Mouse (Mus musculus) cerebellum, adult 8-10 months (tissue): ENCODE measurements around the gene Gm9964.
"Not testable (repeated sequence)": the region's sequence is repeated elsewhere in the genome, so short reads cannot be mapped to it uniquely, and the experiment has no call there.

Experiments
- DNase-seq: peaks from one replicate; pipeline ENCODE4 v3.0.0; 2022

The Gm9964 gene

DNA sequence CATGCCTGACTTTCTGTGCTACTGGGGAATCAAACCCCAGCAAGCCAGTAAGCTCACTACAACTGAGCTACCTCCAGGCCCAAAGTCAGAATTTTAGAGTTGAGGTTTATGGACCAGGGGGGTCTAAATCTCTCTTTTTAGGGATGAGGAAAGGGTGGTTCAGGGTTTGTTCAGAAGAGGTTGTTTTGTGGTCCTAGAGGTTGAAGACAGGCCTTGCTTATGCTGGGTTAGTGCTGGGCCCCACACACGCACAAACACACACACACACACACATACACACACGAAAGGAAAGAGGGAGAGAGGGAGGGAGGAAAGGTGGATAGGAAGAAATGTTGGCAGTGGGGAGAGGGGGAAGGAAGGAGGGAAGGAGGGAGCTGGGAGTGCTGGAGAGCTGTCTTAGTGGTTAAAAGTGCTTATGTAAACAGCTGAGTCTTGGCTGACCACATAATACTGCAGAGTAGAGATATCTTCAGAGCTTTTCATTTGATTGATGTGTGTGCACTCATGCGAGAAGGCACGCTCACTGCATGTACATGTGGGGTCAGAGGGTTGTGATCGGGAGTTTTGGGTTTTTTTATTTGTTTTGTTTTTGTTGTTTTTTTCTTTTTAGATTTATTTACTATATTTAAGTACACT lies at the start of gene Gm9964:
Gene Gm9964 (minus strand): TSS at position 51 of the 636 bp plus-strand sequence.
- no peak for DNase-seq

- DNase-seq = peak; percentile 20
These were observed 43.4 kb upstream of the Gm9964 start for GRCm38 (mm10) chr11:79339808-79340781.

- DNase-seq = peak; percentile 95
These were observed 42.6 kb upstream of the Gm9964 start, which contains the start of gene Nf1 for GRCm38 (mm10) chr11:79339234-79339807. TSS of gene Nf1 (plus strand) at chr11:79339693.

DNA sequence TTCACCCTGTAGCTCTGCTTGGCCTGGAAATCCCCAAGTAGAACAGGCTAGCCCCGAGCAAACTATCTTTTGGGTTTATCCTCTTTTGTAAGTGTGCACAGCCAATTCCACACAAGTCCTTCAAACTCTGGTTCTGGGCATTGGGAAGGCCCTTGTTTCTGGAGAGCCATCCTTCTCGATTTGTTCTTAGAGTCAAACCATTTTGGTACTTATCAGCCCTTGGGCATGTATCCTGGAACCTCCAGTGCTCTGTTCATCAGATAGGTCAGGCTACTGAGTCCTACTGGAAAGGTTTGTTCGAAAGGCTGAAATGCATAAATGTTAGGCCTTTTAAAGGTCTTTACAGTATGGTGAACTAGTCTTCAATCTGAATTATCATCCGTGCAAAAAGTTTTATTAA lies 41.9 kb upstream of the Gm9964 start:
- DNase-seq = no peak

GRCm38 (mm10) chr11:79336722-79337267 lies 40.1 kb upstream of the Gm9964 start:
- no peak for DNase-seq

GRCm38 (mm10) chr11:79335077-79335476 lies 38.4 kb upstream of the Gm9964 start:
- no peak for DNase-seq

DNA sequence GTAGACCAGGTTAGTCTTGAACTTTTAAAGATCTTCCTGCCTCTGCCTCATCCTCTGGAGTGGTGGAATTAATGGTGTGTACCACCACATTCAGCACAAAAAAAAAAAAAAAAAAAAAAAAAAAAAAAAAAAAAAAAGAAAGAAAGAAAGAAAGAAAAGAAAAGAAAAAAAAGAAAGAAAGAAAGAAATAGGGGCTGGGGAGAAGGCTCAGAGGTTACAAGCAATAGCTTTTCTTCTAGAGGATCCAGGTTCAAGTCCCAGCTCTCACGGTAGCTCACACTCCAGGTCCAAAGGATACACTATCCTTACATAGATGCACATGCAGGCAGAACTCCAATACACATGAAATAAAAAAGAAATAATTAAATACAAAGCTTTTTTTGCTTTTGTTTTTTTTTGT lies 32.9 kb upstream of the Gm9964 start:
- DNase-seq = no peak

GRCm38 (mm10) chr11:79328060-79328459 lies 31.4 kb upstream of the Gm9964 start:
- DNase-seq = no peak

GRCm38 (mm10) chr11:79327106-79327505 lies 30.4 kb upstream of the Gm9964 start:
- no peak for DNase-seq

GRCm38 (mm10) chr11:79325663-79326062 lies 29.0 kb upstream of the Gm9964 start:
- no peak for DNase-seq

DNA sequence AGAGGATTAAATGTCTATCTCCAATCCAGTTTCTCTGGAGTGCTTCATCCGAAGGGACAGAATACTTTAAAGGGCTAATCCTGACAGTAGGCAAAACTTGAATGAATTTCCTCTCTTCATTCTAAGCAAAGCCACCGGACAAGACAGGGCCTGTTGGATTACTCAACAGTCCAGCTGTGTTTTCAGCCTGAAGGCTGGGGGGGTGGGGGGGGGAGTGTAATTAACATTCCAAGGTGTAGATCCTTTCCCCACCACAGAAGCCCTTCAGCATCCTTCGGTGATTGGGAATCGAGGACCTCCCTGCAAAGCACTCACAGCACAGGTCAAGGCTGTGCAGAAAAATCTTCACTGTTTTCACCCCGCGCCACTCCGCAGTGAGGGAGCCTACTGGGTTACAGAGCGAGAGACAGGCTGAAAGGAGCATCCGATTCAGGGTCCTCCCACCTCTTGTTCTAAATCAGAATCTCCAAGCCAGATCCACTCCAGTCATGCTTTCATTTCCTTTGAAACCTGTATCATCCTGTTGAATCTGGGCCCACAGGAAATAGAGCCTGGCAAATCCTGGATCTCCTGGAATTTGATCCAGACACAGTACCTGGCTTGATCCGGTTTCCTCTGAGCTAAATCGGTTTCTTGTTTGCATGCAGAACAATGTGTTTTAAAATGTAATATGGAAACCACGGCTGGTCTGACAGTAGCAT lies 27.4 kb upstream of the Gm9964 start:
- DNase-seq = no peak

DNA sequence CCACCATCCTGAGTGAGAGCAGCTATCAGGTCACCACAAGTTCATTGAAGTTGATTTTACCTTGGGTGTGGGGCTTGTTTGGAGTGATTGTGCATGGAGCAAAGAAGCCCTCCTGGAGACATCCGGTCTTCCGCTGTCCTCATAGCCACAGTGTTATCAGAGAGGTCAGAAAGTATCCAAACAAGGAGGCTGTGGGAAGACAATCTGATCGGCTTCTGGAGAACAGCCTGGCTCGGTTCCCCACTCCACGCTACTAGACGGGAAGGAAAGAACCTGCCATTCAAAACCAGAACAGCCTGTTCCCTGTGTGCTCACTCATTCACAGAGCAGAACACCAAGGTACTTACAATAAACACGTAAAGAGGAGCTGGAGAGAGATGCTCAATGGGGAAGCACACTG lies 23.1 kb upstream of the Gm9964 start:
- no peak for DNase-seq

GRCm38 (mm10) chr11:79316807-79317345 lies 20.2 kb upstream of the Gm9964 start:
- no peak for DNase-seq

DNA sequence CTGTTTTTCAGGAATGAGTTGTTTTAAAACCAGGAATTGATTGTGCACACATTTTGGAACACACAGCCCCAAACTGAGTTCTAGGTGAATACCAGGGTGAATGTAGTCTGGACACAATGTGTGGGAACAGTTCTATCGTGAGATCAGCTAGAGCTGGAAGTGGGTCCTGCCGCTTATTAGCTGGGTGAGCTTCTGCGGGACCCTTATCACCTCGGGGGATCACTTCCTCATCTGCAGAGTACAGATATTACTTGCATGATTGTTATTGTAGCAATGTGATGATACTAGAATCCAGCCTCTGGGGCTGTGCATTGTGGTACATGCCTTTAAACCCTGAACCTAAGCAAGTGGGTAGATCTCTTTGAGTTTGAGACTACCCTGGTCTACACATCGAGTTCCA lies 13.8 kb upstream of the Gm9964 start:
- DNase-seq = no peak

- no peak for DNase-seq
These were observed 11.0 kb upstream of the Gm9964 start for GRCm38 (mm10) chr11:79307560-79308200.

GRCm38 (mm10) chr11:79306996-79307395 lies 10.3 kb upstream of the Gm9964 start:
- DNase-seq = no peak

DNA sequence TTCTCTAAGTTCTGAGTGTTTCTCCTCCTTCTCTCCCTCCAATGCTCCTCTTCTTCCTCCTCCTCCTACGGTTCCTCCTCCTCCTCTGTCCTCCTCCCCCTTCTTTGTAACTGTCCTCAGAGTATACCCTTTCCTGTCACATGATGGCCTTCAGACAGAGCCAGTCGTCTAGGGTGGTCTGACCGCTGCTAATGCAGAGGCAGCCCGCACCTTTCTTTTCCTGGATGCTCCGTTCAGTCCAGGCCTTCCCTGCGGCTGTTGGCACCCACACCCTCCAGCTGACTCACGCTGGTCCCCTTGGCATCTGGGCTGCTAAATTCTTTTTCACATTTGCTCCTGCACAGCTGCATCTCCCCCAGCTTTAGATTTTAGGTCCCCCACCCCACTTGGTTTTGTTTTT lies 9.8 kb upstream of the Gm9964 start:
- no peak for DNase-seq

GRCm38 (mm10) chr11:79305697-79306340 lies 9.1 kb upstream of the Gm9964 start:
- DNase-seq = no peak

DNA sequence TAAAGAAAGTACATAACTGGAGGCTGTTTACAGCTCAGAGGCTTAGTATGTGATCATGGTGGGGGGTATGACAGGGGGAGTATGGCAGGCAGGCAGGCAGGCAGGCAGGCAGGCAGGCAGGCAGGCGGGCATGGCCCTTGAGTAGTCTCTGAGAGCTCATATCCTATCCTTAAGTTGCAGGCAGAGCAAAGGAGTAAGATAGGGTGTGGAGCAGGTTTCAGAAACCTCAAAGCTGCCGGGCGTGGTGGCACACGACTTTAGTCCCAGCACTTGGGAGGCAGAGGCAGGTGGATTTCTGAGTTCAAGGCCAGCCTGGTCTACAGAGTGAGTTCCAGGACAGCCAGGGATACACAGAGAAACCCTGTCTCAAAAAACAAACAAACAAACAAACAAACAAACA lies 7.5 kb upstream of the Gm9964 start:
- not testable (repeated sequence) for DNase-seq

DNA sequence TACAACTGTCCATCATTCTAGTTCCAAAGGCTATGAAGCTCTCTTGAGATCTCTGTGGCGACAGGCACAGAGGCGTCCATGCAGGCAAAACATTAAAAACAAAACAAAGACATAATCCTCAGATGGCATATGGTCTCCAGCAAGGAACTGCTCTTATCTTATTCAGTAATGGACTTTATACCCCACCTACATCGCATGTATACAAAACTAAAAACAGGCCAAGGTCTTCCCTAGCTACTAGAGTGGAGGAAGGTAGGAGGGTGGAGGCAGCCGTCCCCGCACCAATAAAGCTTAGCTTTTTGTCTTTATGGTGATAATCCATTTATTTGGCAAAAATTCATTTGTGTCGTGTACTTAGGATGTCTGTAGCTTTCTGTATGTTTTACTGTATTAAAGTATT lies 6.4 kb upstream of the Gm9964 start:
- no peak for DNase-seq

GRCm38 (mm10) chr11:79299719-79300431 lies 3.2 kb upstream of the Gm9964 start:
- DNase-seq = no peak
